Mouse (Mus musculus) heart, postnatal 0 days (tissue): ENCODE measurements around the gene March5.

Experiments used
- CTCF ChIP-seq: IDR thresholded peaks from 2 replicates; pipeline ENCODE4 v1.5.1; 2016; ENCODE audit warnings: antibody characterized with exemption, control low read depth, low read depth
- EP300 ChIP-seq: IDR thresholded peaks from 2 replicates; pipeline ENCODE4 v1.6.1; 2016; ENCODE audit warnings: antibody characterized with exemption, low read depth

DNA sequence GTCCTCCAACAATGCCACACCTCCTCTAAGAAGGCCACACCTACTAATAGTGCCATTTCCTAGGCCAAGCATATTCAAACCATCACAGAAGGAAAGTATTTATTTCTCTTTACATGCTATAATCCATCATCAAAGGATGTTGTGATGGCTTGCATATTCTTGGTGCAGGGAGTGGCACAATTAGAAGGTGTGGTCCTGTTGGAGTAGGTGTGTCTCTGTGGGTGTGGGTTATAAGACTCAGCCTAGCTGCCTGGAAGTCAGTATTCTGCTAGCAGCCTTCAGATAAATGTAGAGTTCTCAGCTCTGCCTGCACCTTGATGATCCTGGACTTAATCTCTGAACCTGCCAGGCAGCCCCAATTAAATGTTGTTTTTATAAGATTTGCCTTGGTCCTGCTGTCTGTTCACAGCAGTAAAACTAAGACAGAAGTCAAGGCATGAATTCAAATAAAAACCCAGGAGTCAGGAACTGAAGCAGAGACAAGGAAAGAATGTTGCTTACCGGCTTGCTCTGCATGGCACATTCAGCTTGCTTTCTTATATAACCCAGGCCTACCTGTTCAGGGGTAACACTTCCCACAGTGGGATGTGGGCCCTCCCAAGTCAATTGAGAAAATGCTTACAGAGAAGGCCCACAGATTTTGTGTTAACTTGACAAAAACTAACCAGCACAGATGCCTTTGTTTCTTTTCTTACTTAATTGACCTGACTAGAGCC, 9.0 kb upstream of the March5 start:
- TF ChIP-seq EP300, result no peak
- no peak for TF ChIP-seq CTCF
